Mouse (Mus musculus) testis, adult 2 months (tissue): ENCODE data around the gene Upk2.
"Not testable (repeated sequence)": the region's sequence is repeated elsewhere in the genome, so short reads cannot be mapped to it uniquely, and the experiment has no call there.

Experiments used
- CTCF ChIP-seq: fragments of 200-500 bp; IDR thresholded peaks from 2 replicates; pipeline ENCODE4 v1.5.1; 2012; ENCODE audit warnings: low read depth, mild to moderate bottlenecking, inconsistent platforms, low read length, moderate library complexity; ENCODE audit not compliant: control insufficient read depth, insufficient read depth, insufficient replicate concordance
- POLR2A ChIP-seq: fragments of 200-500 bp; IDR thresholded peaks from 2 replicates; pipeline ENCODE4 v1.6.1; 2012; ENCODE audit warnings: low read depth, mild to moderate bottlenecking, inconsistent platforms, low read length, moderate library complexity; ENCODE audit not compliant: control insufficient read depth

DNA sequence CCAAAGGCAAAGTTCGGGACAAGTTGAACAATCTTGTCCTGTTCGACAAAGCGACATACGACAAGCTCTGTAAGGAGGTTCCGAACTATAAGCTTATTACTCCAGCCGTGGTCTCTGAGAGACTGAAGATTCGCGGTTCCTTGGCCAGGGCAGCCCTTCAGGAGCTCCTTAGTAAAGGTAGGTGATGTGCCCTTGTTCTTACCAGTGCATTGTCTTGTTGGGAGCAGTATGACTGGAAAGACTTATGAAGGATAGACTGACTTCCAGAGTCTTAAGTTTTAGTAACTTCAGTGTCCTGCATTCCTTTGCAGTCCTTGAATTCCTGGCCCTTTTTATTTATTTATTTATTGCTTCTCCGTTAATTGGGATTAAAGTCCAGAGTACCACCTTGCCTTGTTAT is 46.1 kb downstream of the Upk2 start:
- not testable (repeated sequence) for TF ChIP-seq CTCF, POLR2A
